In the genomic region with DNA sequence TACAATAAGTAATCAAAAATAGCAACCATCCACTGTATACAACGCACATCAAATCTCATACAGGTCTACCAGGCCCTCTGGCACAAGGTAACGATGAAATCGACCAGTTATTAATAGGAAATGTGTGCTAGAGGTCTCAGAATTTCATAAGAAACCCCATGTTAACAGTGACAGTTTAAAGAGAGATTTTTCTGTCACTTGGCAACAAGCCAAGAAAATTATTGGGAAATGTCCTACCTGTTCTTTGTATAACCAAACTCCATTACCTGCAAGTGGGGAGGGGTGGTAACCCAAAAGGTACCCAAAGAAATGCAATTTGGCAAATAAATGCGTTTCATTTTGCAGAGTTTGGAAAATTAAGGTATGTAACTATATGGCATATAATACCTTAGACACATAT, we compare ENCODE assay signal across 20 mouse cellular contexts. TPM values are rescaled to one million over a fixed set of nuclear protein-coding genes. Genes with fewer than 3 reads are reported as not detected.
DNase-seq lines count a peak whose midpoint lies in the region; ATAC-seq and TF ChIP-seq lines count a peak whose summit lies in the region.
"Had no signal": no experiment of that assay in that cellular context is flagged by ENCODE, and none has a peak within 500 bp of the region (broad histone marks: within the 10 kb centered on the region; RNA-seq: fewer than 3 reads in every experiment).

No protein-coding gene starts in this region.

- H3K79me2 ChIP-seq in liver, adult 2 months (ENCODE audit: control insufficient read depth, insufficient read depth, low read length), result no peaks in the 10 kb centered on the region

- 17% methylated on average over 4 of the region's 4 CpGs for WGBS in liver, adult 2 months
- 71% methylated on average over 4 of the region's 4 CpGs for WGBS in midbrain, embryonic 11.5 days
- 66% methylated on average over 4 of the region's 4 CpGs for WGBS in midbrain, embryonic 10.5 days

- no peak for TF ChIP-seq POLR2A in liver, adult 2 months (IDR thresholded peaks at IDR 0.05; ENCODE audit: extremely low read depth, insufficient read depth, low read length)

- H3K9me3 ChIP-seq in midbrain, embryonic 11.5 days (ENCODE audit: control insufficient read depth, low read length), result no peaks in the 10 kb centered on the region
- H3K9me3 ChIP-seq in midbrain, embryonic 10.5 days (replicated peaks), result no peaks in the 10 kb centered on the region; the same call in 1 of the 2 replicates

- no peaks in the 10 kb centered on the region for H3K36me3 ChIP-seq in liver, adult 2 months (ENCODE audit: control insufficient read depth, insufficient read depth, low read length)
- no peaks in the 10 kb centered on the region for H3K36me3 ChIP-seq in midbrain, embryonic 11.5 days (ENCODE audit: control insufficient read depth, insufficient read depth, low read length)
- no peaks in the 10 kb centered on the region for H3K36me3 ChIP-seq in midbrain, embryonic 10.5 days
- H3K36me3 ChIP-seq: G1E had no signal

- no peak overlapping the region for H3K4me3 ChIP-seq in liver, adult 2 months (ENCODE audit: insufficient read depth, low read depth, low read length)
- H3K4me3 ChIP-seq in midbrain, embryonic 11.5 days (ENCODE audit: low read depth, low read length), result no peak overlapping the region
- H3K4me3 ChIP-seq in midbrain, embryonic 10.5 days, result no peak overlapping the region

- no peaks in the 10 kb centered on the region for H3K27me3 ChIP-seq in liver, adult 2 months (ENCODE audit: control insufficient read depth, insufficient read depth, low read length)
- no peaks in the 10 kb centered on the region; the same call in 1 of the 2 replicates for H3K27me3 ChIP-seq in midbrain, embryonic 11.5 days (ENCODE audit: control insufficient read depth, insufficient read depth, low read length)
- peaks cover 21% of the 10 kb centered on the region for H3K27me3 ChIP-seq in midbrain, embryonic 10.5 days (ENCODE audit: low read depth, poor library complexity, severe bottlenecking)

- no peak overlapping the region for H3K27ac ChIP-seq in liver, adult 2 months (replicated peaks; ENCODE audit: insufficient read depth, low read depth, low read length)
- no peak overlapping the region for H3K27ac ChIP-seq in midbrain, embryonic 11.5 days (ENCODE audit: low read depth, low read length)
- no peak overlapping the region for H3K27ac ChIP-seq in midbrain, embryonic 10.5 days (replicated peaks)

- peaks cover 5% of the 10 kb centered on the region for H3K4me1 ChIP-seq in liver, adult 2 months (ENCODE audit: control insufficient read depth, insufficient read depth, low read length)
- peaks cover 2% of the 10 kb centered on the region; the same call in 1 of the 2 replicates for H3K4me1 ChIP-seq in midbrain, embryonic 11.5 days (ENCODE audit: control insufficient read depth, insufficient read depth, low read length)
- H3K4me1 ChIP-seq in midbrain, embryonic 10.5 days, result peaks cover 6% of the 10 kb centered on the region

- no peak overlapping the region for H3K9ac ChIP-seq in liver, adult 2 months (ENCODE audit: low read depth, low read length)
- no peak overlapping the region for H3K9ac ChIP-seq in midbrain, embryonic 11.5 days (ENCODE audit: low read length)

- DNase-seq in liver, adult 2 months (ENCODE audit: extremely low read depth, low read depth, low spot score), result peak; percentile 68
- no peak for DNase-seq in liver
- peak; percentile 60 for DNase-seq in midbrain, embryonic 11.5 days (ENCODE audit: low spot score, missing footprints)
- DNase-seq in midbrain, embryonic 10.5 days (ENCODE audit: low spot score), result no peak
- DNase-seq in fat pad, adult 2 months (ENCODE audit: extremely low read depth, low read depth, low spot score), result peak; percentile 51
- no peak for DNase-seq in urinary bladder, adult 18-20 months (ENCODE audit: low spot score in 2 of 2)
- DNase-seq: adrenal gland, adult 2 months; adrenal gland, adult 8-10 months; adrenal gland, postnatal 10 days; adrenal gland, postnatal 14 days; adrenal gland, postnatal 25 days; adrenal gland, postnatal 36 days; B cell, adult 2 months; cerebellum, adult 11 months; cerebellum, adult 11-12 months; cerebellum, adult 18-20 months had no signal

- H3K4me2 ChIP-seq in midbrain, embryonic 11.5 days, result no peak overlapping the region

- TF ChIP-seq CTCF in liver, adult 2 months (IDR thresholded peaks at IDR 0.05; ENCODE audit: low read depth, low read length), result no peak

- ATAC-seq in midbrain, embryonic 11.5 days (ENCODE audit: low FRiP score), result no peak
- ATAC-seq: activated CD4-positive, CD25-positive, alpha-beta regulatory T cell, adult 4 months; CD4-positive, CD25-positive, alpha-beta regulatory T cell, adult 4 months; Patski had no signal

RNA-seq across cellular contexts. Expression of gene Zfp768, which starts 13.1 kb away (rescaled TPM):
- total RNA-seq in liver, adult 2 months (2014; rRNA removed), result 7.7 and 9.5 TPM in 2 replicates
- 21.2 and 28.0 TPM in 2 replicates for polyA plus RNA-seq in liver, adult 2 months (2012; rRNA removed)
- polyA plus RNA-seq in midbrain, embryonic 11.5 days (2014; fragmentation: Nextera tagmentation; extraction: Ambion mirVana), result 5.8 and 7.5 TPM in 2 replicates
- 19.7 and 20.6 TPM in 2 replicates for polyA plus RNA-seq in midbrain, embryonic 10.5 days (2016; fragmentation: Nextera tagmentation; extraction: Ambion mirVana)
- polyA plus RNA-seq: CD4-positive, CD25-positive, alpha-beta regulatory T cell, adult 4 months had no signal

RNA-seq across cellular contexts. Expression of gene Zfp747, which starts 17.4 kb away (rescaled TPM):
- 3.6 and 3.7 TPM in 2 replicates for total RNA-seq in liver, adult 2 months (2014; rRNA removed)
- polyA plus RNA-seq in liver, adult 2 months (2012; rRNA removed), result 3.0 and 4.0 TPM in 2 replicates
- polyA plus RNA-seq in midbrain, embryonic 11.5 days (2014; fragmentation: Nextera tagmentation; extraction: Ambion mirVana), result 6.4 and 6.5 TPM in 2 replicates
- 8.6 and 9.1 TPM in 2 replicates for polyA plus RNA-seq in midbrain, embryonic 10.5 days (2016; fragmentation: Nextera tagmentation; extraction: Ambion mirVana)

RNA-seq across cellular contexts. Expression of gene 9130019O22Rik, which starts 28.5 kb away (rescaled TPM):
- total RNA-seq in liver, adult 2 months (2014; rRNA removed), result 2.0 and 2.3 TPM in 2 replicates
- 1.6 and 2.0 TPM in 2 replicates for polyA plus RNA-seq in liver, adult 2 months (2012; rRNA removed)
- 6.1 and 6.5 TPM in 2 replicates for polyA plus RNA-seq in midbrain, embryonic 11.5 days (2014; fragmentation: Nextera tagmentation; extraction: Ambion mirVana)
- 5.8 and 6.4 TPM in 2 replicates for polyA plus RNA-seq in midbrain, embryonic 10.5 days (2016; fragmentation: Nextera tagmentation; extraction: Ambion mirVana)

RNA-seq across cellular contexts. Expression of gene E430018J23Rik, which starts 35.0 kb away (rescaled TPM):
- total RNA-seq in liver, adult 2 months (2014; rRNA removed), result 4.9 and 5.8 TPM in 2 replicates
- polyA plus RNA-seq in liver, adult 2 months (2012; rRNA removed), result 5.4 and 7.7 TPM in 2 replicates
- polyA plus RNA-seq in midbrain, embryonic 11.5 days (2014; fragmentation: Nextera tagmentation; extraction: Ambion mirVana), result 5.0 and 6.4 TPM in 2 replicates
- polyA plus RNA-seq in midbrain, embryonic 10.5 days (2016; fragmentation: Nextera tagmentation; extraction: Ambion mirVana), result 5.4 and 6.3 TPM in 2 replicates

RNA-seq across cellular contexts. Expression of gene Zfp764, which starts 48.1 kb away (rescaled TPM):
- 1.8 and 2.5 TPM in 2 replicates for total RNA-seq in liver, adult 2 months (2014; rRNA removed)
- 1.3 and 1.8 TPM in 2 replicates for polyA plus RNA-seq in liver, adult 2 months (2012; rRNA removed)
- polyA plus RNA-seq in midbrain, embryonic 11.5 days (2014; fragmentation: Nextera tagmentation; extraction: Ambion mirVana), result 6.8 and 7.1 TPM in 2 replicates
- polyA plus RNA-seq in midbrain, embryonic 10.5 days (2016; fragmentation: Nextera tagmentation; extraction: Ambion mirVana), result 6.9 and 8.0 TPM in 2 replicates

Comparison
In these comparisons a context has a peak if more than half of its experiments do, and no peak if none do; other contexts are left out.
1. DNase-seq: peak in liver, adult 2 months (single experiment), midbrain, embryonic 11.5 days (single experiment) and fat pad, adult 2 months (single experiment); none in liver (single experiment), midbrain, embryonic 10.5 days (single experiment) and urinary bladder, adult 18-20 months (0 of 2).